Mouse (Mus musculus) embryonic facial prominence, embryonic 10.5 days (tissue): ENCODE data around the gene Cuedc2. TPM values are rescaled to one million over a fixed set of nuclear protein-coding genes. Genes with fewer than 3 reads are reported as not detected.

Experiments
- DNase-seq: peaks from one replicate; pipeline ENCODE4 v3.0.0-alpha.2; 2017; ENCODE audit warnings: low spot score
- H3K27ac ChIP-seq: fragments of 300-500 bp; sonication (generic); replicated peaks from 2 replicates; pipeline ENCODE4 v1.5.1; 2016; ENCODE audit warnings: mild to moderate bottlenecking
- H3K27me3 ChIP-seq: fragments of 300-500 bp; sonication (generic); replicated peaks from 2 replicates; pipeline ENCODE4 v1.6.1; 2016; ENCODE audit warnings: low read depth, mild to moderate bottlenecking; ENCODE audit not compliant: poor library complexity, severe bottlenecking
- H3K36me3 ChIP-seq: fragments of 300-500 bp; sonication (generic); replicated peaks from 2 replicates; pipeline ENCODE4 v1.6.1; 2016; ENCODE audit warnings: mild to moderate bottlenecking, moderate library complexity
- H3K4me1 ChIP-seq: fragments of 300-500 bp; sonication (generic); 2 replicates; pipeline ENCODE4 v1.6.1; 2016
- H3K4me3 ChIP-seq: fragments of 300-500 bp; sonication (generic); 2 replicates; pipeline ENCODE4 v1.5.1; 2016; ENCODE audit warnings: mild to moderate bottlenecking, moderate library complexity
- H3K9me3 ChIP-seq: fragments of 300-500 bp; sonication (generic); 2 replicates; pipeline ENCODE4 v1.6.1; 2016; ENCODE audit warnings: mild to moderate bottlenecking
- WGBS: fragments of 180-500 bp; shearing (Covaris S2); methylation state at CpG from one replicate; pipeline ENCODE4 v1.1.7; 2016; 5-methylcytosine and 5-hydroxymethylcytosine counted together
- polyA plus RNA-seq: library from polyadenylated mRNA; unstranded; fragments of >200 nt; fragmentation: Nextera tagmentation; extraction: Ambion mirVana; gene quantifications from 2 replicates; pipeline ENCODE4 v1.2.1, GENCODE M21; 2016

Gene Cuedc2
- polyA plus RNA-seq, 1 experiment from 2014 or later = 208 TPM

- Histone ChIP-seq H3K4me1 (peaks cover 23% of the 10 kb centered on the region), H3K27ac (peak overlapping the region; percentile 81), H3K36me3 (no peaks in the 10 kb centered on the region), H3K27me3 (peaks cover 39% of the 10 kb centered on the region), H3K4me3 (peak overlapping the region; percentile 68), H3K9me3 (0 out of 2 replicates have a peak, but pooled peaks cover 2% of the 10 kb centered on the region)
- WGBS = under 1% methylated on average over 29 of the region's 29 CpGs
- DNase-seq = peak; percentile 90
Measured at GRCm38 (mm10) chr19:46356701-46357138, 18.2 kb upstream of the Cuedc2 start.

- H3K9me3 ChIP-seq = no peaks in the 10 kb centered on the region
- no peaks in the 10 kb centered on the region for H3K36me3 ChIP-seq
- WGBS = 67% methylated on average over 10 of the region's 10 CpGs
- DNase-seq = no peak
- H3K4me1 ChIP-seq = peaks cover 21% of the 10 kb centered on the region
- peak within 1 kb of the TSS; percentile 78 for H3K4me3 ChIP-seq
- H3K27ac ChIP-seq = peak within 1 kb of the TSS; percentile 86
- peaks cover 66% of the 10 kb centered on the region for H3K27me3 ChIP-seq
Measured at GRCm38 (mm10) chr19:46350168-46350932, 11.8 kb upstream of the Cuedc2 start, which contains the start of gene 2310034G01Rik. Gene 2310034G01Rik, minus strand, starts transcription at chr19:46350302.

GRCm38 (mm10) chr19:46349550-46349949 lies 11.0 kb upstream of the Cuedc2 start:
- WGBS = 22% methylated on average over 6 of the region's 6 CpGs
- DNase-seq = no peak
- peaks cover 21% of the 10 kb centered on the region for H3K4me1 ChIP-seq
- H3K27me3 ChIP-seq = peaks cover 74% of the 10 kb centered on the region
- peak overlapping the region; percentile 78 for H3K4me3 ChIP-seq
- H3K36me3 ChIP-seq = no peaks in the 10 kb centered on the region
- H3K27ac ChIP-seq = peak overlapping the region; percentile 86
- H3K9me3 ChIP-seq = no peaks in the 10 kb centered on the region

GRCm38 (mm10) chr19:46348761-46349458 lies 10.4 kb upstream of the Cuedc2 start:
- Histone ChIP-seq H3K9me3 (no peaks in the 10 kb centered on the region), H3K4me1 (peaks cover 21% of the 10 kb centered on the region), H3K36me3 (no peaks in the 10 kb centered on the region), H3K27me3 (peaks cover 81% of the 10 kb centered on the region), H3K27ac (peak overlapping the region; percentile 86), H3K4me3 (peak overlapping the region; percentile 78)
- WGBS = under 1% methylated on average over 78 of the region's 78 CpGs
- DNase-seq = peak; percentile 83

GRCm38 (mm10) chr19:46347936-46348668 lies 9.6 kb upstream of the Cuedc2 start:
- Histone ChIP-seq H3K27me3 (peaks cover 85% of the 10 kb centered on the region), H3K36me3 (no peaks in the 10 kb centered on the region), H3K4me3 (peak overlapping the region; percentile 78), H3K9me3 (no peaks in the 10 kb centered on the region), H3K27ac (peak overlapping the region; percentile 86), H3K4me1 (peaks cover 21% of the 10 kb centered on the region)
- WGBS = 31% methylated on average over 14 of the region's 14 CpGs
- no peak for DNase-seq

GRCm38 (mm10) chr19:46347146-46347545 lies 8.6 kb upstream of the Cuedc2 start:
- H3K27me3 ChIP-seq = peaks cover 76% of the 10 kb centered on the region
- no peak overlapping the region for H3K4me3 ChIP-seq
- H3K4me1 ChIP-seq = peaks cover 21% of the 10 kb centered on the region
- no peak overlapping the region for H3K27ac ChIP-seq
- 98% methylated on average over 1 of the region's 1 CpGs for WGBS
- no peak for DNase-seq
- H3K36me3 ChIP-seq = no peaks in the 10 kb centered on the region
- no peaks in the 10 kb centered on the region for H3K9me3 ChIP-seq

- Histone ChIP-seq H3K27me3 (peaks cover 60% of the 10 kb centered on the region), H3K9me3 (no peaks in the 10 kb centered on the region), H3K4me3 (no peak overlapping the region), H3K4me1 (peaks cover 22% of the 10 kb centered on the region), H3K27ac (no peak overlapping the region), H3K36me3 (no peaks in the 10 kb centered on the region)
- no peak for DNase-seq
- WGBS = 26% methylated on average over 7 of the region's 7 CpGs
Measured at GRCm38 (mm10) chr19:46344710-46345419, 6.4 kb upstream of the Cuedc2 start.

GRCm38 (mm10) chr19:46339287-46339971 lies 927 bp upstream of the Cuedc2 start:
- no peak for DNase-seq
- peak overlapping the region; percentile 63 for H3K27ac ChIP-seq
- H3K36me3 ChIP-seq = peaks cover 9% of the 10 kb centered on the region; the same call in 1 of the 2 replicates
- H3K27me3 ChIP-seq = peaks cover 16% of the 10 kb centered on the region
- H3K4me3 ChIP-seq = peak overlapping the region; percentile 81; the same call in 1 of the 2 replicates
- 86% methylated on average over 7 of the region's 7 CpGs for WGBS
- peaks cover 27% of the 10 kb centered on the region for H3K4me1 ChIP-seq
- H3K9me3 ChIP-seq = no peaks in the 10 kb centered on the region

GRCm38 (mm10) chr19:46338942-46339286 lies 412 bp upstream of the Cuedc2 start:
- DNase-seq = no peak
- peaks cover 27% of the 10 kb centered on the region for H3K4me1 ChIP-seq
- peak overlapping the region; percentile 63 for H3K27ac ChIP-seq
- H3K27me3 ChIP-seq = peaks cover 11% of the 10 kb centered on the region
- WGBS = 56% methylated on average over 6 of the region's 6 CpGs
- peaks cover 9% of the 10 kb centered on the region; the same call in 1 of the 2 replicates for H3K36me3 ChIP-seq
- peak overlapping the region; percentile 81 for H3K4me3 ChIP-seq
- H3K9me3 ChIP-seq = no peaks in the 10 kb centered on the region

GRCm38 (mm10) chr19:46337719-46338330 lies 677 bp downstream of the Cuedc2 start:
- Histone ChIP-seq H3K4me3 (peak overlapping the region; percentile 81), H3K27ac (peak overlapping the region; percentile 93), H3K9me3 (no peaks in the 10 kb centered on the region), H3K4me1 (peaks cover 31% of the 10 kb centered on the region), H3K36me3 (peaks cover 9% of the 10 kb centered on the region; the same call in 1 of the 2 replicates), H3K27me3 (peaks cover 7% of the 10 kb centered on the region; the same call in 1 of the 2 replicates)
- DNase-seq = no peak
- 40% methylated on average over 15 of the region's 15 CpGs for WGBS

- WGBS = 94% methylated on average over 3 of the region's 3 CpGs
- DNase-seq = no peak
- H3K27ac ChIP-seq = no peak overlapping the region
- no peak overlapping the region for H3K4me3 ChIP-seq
- peaks cover 28% of the 10 kb centered on the region for H3K27me3 ChIP-seq
- H3K4me1 ChIP-seq = peaks cover 40% of the 10 kb centered on the region
- H3K9me3 ChIP-seq = no peaks in the 10 kb centered on the region
- H3K36me3 ChIP-seq = peaks cover 38% of the 10 kb centered on the region
Measured at GRCm38 (mm10) chr19:46333906-46334305, 4.6 kb downstream of the Cuedc2 start.
